Mouse (Mus musculus) intestine, embryonic 15.5 days (tissue): ENCODE data around the gene Plekhm2. TPM values are rescaled to one million over a fixed set of nuclear protein-coding genes. Genes with fewer than 3 reads are reported as not detected.

Experiments
- ATAC-seq: fragments of 200-750 bp; cut with Nextera tagmentation; 2 replicates; pipeline ENCODE4 v1.8.0; 2017; ENCODE audit warnings: moderate TSS enrichment, moderate library complexity
- H3K27ac ChIP-seq: fragments of 300-500 bp; sonication (generic); 2 replicates; pipeline ENCODE4 v1.5.1; 2015; ENCODE audit warnings: mild to moderate bottlenecking, inconsistent platforms
- H3K27me3 ChIP-seq: fragments of 300-500 bp; sonication (generic); replicated peaks from 2 replicates; pipeline ENCODE4 v1.6.1; 2015; ENCODE audit warnings: inconsistent platforms
- H3K36me3 ChIP-seq: fragments of 300-500 bp; sonication (generic); 2 replicates; pipeline ENCODE4 v1.6.1; 2015; ENCODE audit warnings: inconsistent platforms
- H3K4me1 ChIP-seq: fragments of 300-500 bp; sonication (generic); replicated peaks from 2 replicates; pipeline ENCODE4 v1.6.1; 2015; ENCODE audit warnings: inconsistent platforms
- H3K4me2 ChIP-seq: fragments of 300-500 bp; sonication (generic); replicated peaks from 2 replicates; pipeline ENCODE4 v1.6.1; 2015; ENCODE audit warnings: mild to moderate bottlenecking, inconsistent platforms
- H3K4me3 ChIP-seq: fragments of 300-500 bp; sonication (generic); replicated peaks from 2 replicates; pipeline ENCODE4 v1.5.1; 2015; ENCODE audit warnings: inconsistent platforms
- H3K9ac ChIP-seq: fragments of 300-500 bp; sonication (generic); 2 replicates; pipeline ENCODE4 v1.6.1; 2015; ENCODE audit warnings: inconsistent platforms
- H3K9me3 ChIP-seq: fragments of 300-500 bp; sonication (generic); 2 replicates; pipeline ENCODE4 v1.6.1; 2016; ENCODE audit warnings: inconsistent platforms
- WGBS: fragments of 180-500 bp; shearing (Covaris S2); methylation state at CpG from one replicate; pipeline ENCODE4 v1.1.7; 2015; 5-methylcytosine and 5-hydroxymethylcytosine counted together
- polyA plus RNA-seq: library from polyadenylated mRNA; unstranded; fragments of >200 nt; fragmentation: Nextera tagmentation; extraction: Ambion mirVana; gene quantifications from 2 replicates; pipeline ENCODE4 v1.2.1, GENCODE M21; 2015

The Plekhm2 gene
- polyA plus RNA-seq, 1 experiment from 2014 or later, result 3.9 TPM

DNA sequence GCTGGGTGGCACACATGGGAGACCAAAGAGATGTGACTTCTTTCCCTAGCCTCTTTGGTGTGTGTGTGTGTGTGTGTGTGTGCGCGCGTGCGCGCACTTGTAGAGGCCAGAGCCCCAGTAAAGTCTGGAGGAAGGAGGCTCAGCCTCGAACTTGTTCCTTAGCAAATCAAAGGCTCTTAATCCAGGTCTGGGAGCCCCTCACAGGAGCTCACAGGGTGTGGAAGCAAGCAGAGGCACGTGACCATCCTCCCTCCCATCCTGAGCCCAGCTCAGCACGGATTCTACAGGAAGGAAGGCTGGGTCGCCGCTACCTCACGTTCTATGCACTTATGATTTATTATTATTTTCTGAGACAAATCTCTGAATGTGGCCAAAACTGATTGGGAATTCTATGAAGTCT is 88.3 kb downstream of the Plekhm2 start:
- Histone ChIP-seq H3K4me2 (no peak overlapping the region), H3K36me3 (peaks cover 22% of the 10 kb centered on the region), H3K4me1 (peaks cover 17% of the 10 kb centered on the region), H3K27me3 (no peaks in the 10 kb centered on the region), H3K4me3 (no peak overlapping the region), H3K9me3 (no peaks in the 10 kb centered on the region), H3K27ac (no peak overlapping the region), H3K9ac (no peak overlapping the region)
- 74% methylated on average over 11 of the region's 11 CpGs for WGBS
- no peak for ATAC-seq

Other genes starting within 250 kb of the Plekhm2 start
- gene Clcnkb, start 248.9 kb downstream of the Plekhm2 start, polyA plus RNA-seq, result not detected in 2 replicates
- 3.0 and 3.1 TPM in 2 replicates for gene Hspb7, start 244.1 kb downstream of the Plekhm2 start, polyA plus RNA-seq
- gene Srarp, start 228.8 kb downstream of the Plekhm2 start, polyA plus RNA-seq, result not detected in 2 replicates
- 25.6 and 27.2 TPM in 2 replicates for gene Zbtb17, start 220.2 kb downstream of the Plekhm2 start, polyA plus RNA-seq
- gene Spen, start 126.3 kb downstream of the Plekhm2 start, polyA plus RNA-seq, result 7.4 and 10.5 TPM in 2 replicates
- 63.9 and 68.9 TPM in 2 replicates for gene Fblim1, start 58.8 kb downstream of the Plekhm2 start, polyA plus RNA-seq
- gene Tmem82, start 46.3 kb downstream of the Plekhm2 start, polyA plus RNA-seq, result 18.5 and 21.0 TPM in 2 replicates
- gene Slc25a34, start 41.1 kb downstream of the Plekhm2 start, polyA plus RNA-seq, result 3.3 and 4.3 TPM in 2 replicates
- gene Rsc1a1, start 20.7 kb upstream of the Plekhm2 start, polyA plus RNA-seq, result not detected in 2 replicates
- gene Ddi2, start 58.5 kb upstream of the Plekhm2 start, polyA plus RNA-seq, result 23.3 and 24.4 TPM in 2 replicates
- gene Agmat, start 81.8 kb upstream of the Plekhm2 start, polyA plus RNA-seq, result 36.7 and 41.9 TPM in 2 replicates
- 4.2 and 4.4 TPM in 2 replicates for gene Dnajc16, start 126.0 kb upstream of the Plekhm2 start, polyA plus RNA-seq
- 21.8 and 22.2 TPM in 2 replicates for gene Casp9, start 128.7 kb upstream of the Plekhm2 start, polyA plus RNA-seq
- gene Cela2a, start 161.3 kb upstream of the Plekhm2 start, polyA plus RNA-seq, result 131 and 571 TPM in 2 replicates
- 0.45 and 0.97 TPM in 2 replicates for gene Ctrc, start 181.5 kb upstream of the Plekhm2 start, polyA plus RNA-seq
- gene Efhd2, start 210.0 kb upstream of the Plekhm2 start, polyA plus RNA-seq, result 136 and 138 TPM in 2 replicates